Mouse (Mus musculus) yolk sac, embryonic 10.5 days (tissue): ENCODE measurements around the gene Gm49378.

Source experiments
- DNase-seq: peaks from one replicate; pipeline ENCODE4 v3.0.0-alpha.2; 2017; ENCODE audit warnings: low spot score

Gene Gm49378

GRCm38 (mm10) chr14:55629312-55629711 lies 8.4 kb downstream of the Gm49378 start:
- DNase-seq: no peak

- no peak for DNase-seq
These were observed 9.4 kb downstream of the Gm49378 start for GRCm38 (mm10) chr14:55628077-55628827.

GRCm38 (mm10) chr14:55618486-55619195 lies 19.1 kb downstream of the Gm49378 start:
- DNase-seq: peak; percentile 19

GRCm38 (mm10) chr14:55617822-55618221 lies 19.9 kb downstream of the Gm49378 start, which contains the start of gene Rec8:
Rec8 (plus strand) TSS chr14:55618037.
- DNase-seq: peak; percentile 87

- no peak for DNase-seq
These were observed 20.9 kb downstream of the Gm49378 start for GRCm38 (mm10) chr14:55616844-55617243.

GRCm38 (mm10) chr14:55615876-55616275 lies 21.8 kb downstream of the Gm49378 start:
- peak; percentile 54 for DNase-seq

- no peak for DNase-seq
These were observed 23.0 kb downstream of the Gm49378 start for GRCm38 (mm10) chr14:55614565-55615178.

- DNase-seq: peak; percentile 44
These were observed 24.3 kb downstream of the Gm49378 start for GRCm38 (mm10) chr14:55613346-55613745.

- no peak for DNase-seq
These were observed 29.4 kb downstream of the Gm49378 start for GRCm38 (mm10) chr14:55608339-55608738.

GRCm38 (mm10) chr14:55605743-55606459 lies 31.8 kb downstream of the Gm49378 start:
- DNase-seq: no peak

- no peak for DNase-seq
These were observed 32.9 kb downstream of the Gm49378 start for GRCm38 (mm10) chr14:55604823-55605222.

GRCm38 (mm10) chr14:55603633-55604576 lies 33.8 kb downstream of the Gm49378 start:
- peak; percentile 96 for DNase-seq

- DNase-seq: no peak
These were observed 34.4 kb downstream of the Gm49378 start, which contains the start of gene Irf9 for GRCm38 (mm10) chr14:55603271-55603632. Irf9 (plus strand) TSS chr14:55603571.

GRCm38 (mm10) chr14:55598521-55599390 lies 38.9 kb downstream of the Gm49378 start:
- no peak for DNase-seq

- DNase-seq: no peak
These were observed 41.5 kb downstream of the Gm49378 start for GRCm38 (mm10) chr14:55596036-55596690.

GRCm38 (mm10) chr14:55592226-55592625 lies 45.5 kb downstream of the Gm49378 start:
- DNase-seq: no peak

GRCm38 (mm10) chr14:55591331-55591891 lies 46.3 kb downstream of the Gm49378 start, which contains the start of gene Rnf31:
Rnf31 (plus strand) TSS chr14:55591708.
- peak; percentile 95 for DNase-seq

GRCm38 (mm10) chr14:55590748-55591330 lies 46.9 kb downstream of the Gm49378 start, which contains the start of gene Psme2:
Psme2 (minus strand) TSS chr14:55591113.
- DNase-seq: peak; percentile 98
